Mouse (Mus musculus) liver (tissue): ENCODE measurements around the gene Blm.

ENCODE experiments used
- DNase-seq: peaks from one replicate; pipeline ENCODE4 v3.0.0-alpha.2; 2020; ENCODE audit warnings: mixed read lengths

Gene Blm

GRCm38 (mm10) chr7:80439032-80439760 is 95.7 kb downstream of the Blm start:
- no peak for DNase-seq

GRCm38 (mm10) chr7:80436571-80436970 is 98.3 kb downstream of the Blm start:
- no peak for DNase-seq

- no peak for DNase-seq
Measured at GRCm38 (mm10) chr7:80435594-80435993, 99.3 kb downstream of the Blm start.

GRCm38 (mm10) chr7:80429661-80430060 is 105.3 kb downstream of the Blm start:
- no peak for DNase-seq

- DNase-seq: no peak
Measured at GRCm38 (mm10) chr7:80427730-80428129, 107.2 kb downstream of the Blm start.

GRCm38 (mm10) chr7:80426363-80426762 is 108.6 kb downstream of the Blm start:
- DNase-seq: peak; percentile 42

GRCm38 (mm10) chr7:80424722-80425121 is 110.2 kb downstream of the Blm start:
- no peak for DNase-seq

- peak; percentile 40 for DNase-seq
Measured at GRCm38 (mm10) chr7:80422759-80423480, 112.0 kb downstream of the Blm start.

GRCm38 (mm10) chr7:80421576-80421975 is 113.3 kb downstream of the Blm start:
- no peak for DNase-seq

GRCm38 (mm10) chr7:80420586-80420985 is 114.3 kb downstream of the Blm start:
- DNase-seq: no peak

- DNase-seq: no peak
Measured at GRCm38 (mm10) chr7:80419278-80419677, 115.6 kb downstream of the Blm start.

GRCm38 (mm10) chr7:80418036-80418435 is 116.9 kb downstream of the Blm start:
- DNase-seq: no peak

GRCm38 (mm10) chr7:80417601-80418000 is 117.3 kb downstream of the Blm start:
- no peak for DNase-seq

GRCm38 (mm10) chr7:80416969-80417368 is 118.0 kb downstream of the Blm start:
- no peak for DNase-seq

- no peak for DNase-seq
Measured at GRCm38 (mm10) chr7:80414303-80414855, 120.5 kb downstream of the Blm start.

- no peak for DNase-seq
Measured at GRCm38 (mm10) chr7:80413512-80414302, 121.2 kb downstream of the Blm start.

GRCm38 (mm10) chr7:80412781-80413180 is 122.1 kb downstream of the Blm start:
- no peak for DNase-seq

GRCm38 (mm10) chr7:80412279-80412678 is 122.6 kb downstream of the Blm start:
- DNase-seq: no peak

- DNase-seq: no peak
Measured at GRCm38 (mm10) chr7:80410380-80410779, 124.5 kb downstream of the Blm start.

GRCm38 (mm10) chr7:80407712-80408111 is 127.2 kb downstream of the Blm start:
- no peak for DNase-seq

GRCm38 (mm10) chr7:80406186-80406585 is 128.7 kb downstream of the Blm start:
- no peak for DNase-seq

GRCm38 (mm10) chr7:80405188-80405695 is 129.7 kb downstream of the Blm start, which contains the start of gene Furin:
TSS of gene Furin (minus strand) at chr7:80405436.
- no peak for DNase-seq
